Mouse (Mus musculus): ENCODE measurements around the gene Terf2.

Gene Terf2

DNA sequence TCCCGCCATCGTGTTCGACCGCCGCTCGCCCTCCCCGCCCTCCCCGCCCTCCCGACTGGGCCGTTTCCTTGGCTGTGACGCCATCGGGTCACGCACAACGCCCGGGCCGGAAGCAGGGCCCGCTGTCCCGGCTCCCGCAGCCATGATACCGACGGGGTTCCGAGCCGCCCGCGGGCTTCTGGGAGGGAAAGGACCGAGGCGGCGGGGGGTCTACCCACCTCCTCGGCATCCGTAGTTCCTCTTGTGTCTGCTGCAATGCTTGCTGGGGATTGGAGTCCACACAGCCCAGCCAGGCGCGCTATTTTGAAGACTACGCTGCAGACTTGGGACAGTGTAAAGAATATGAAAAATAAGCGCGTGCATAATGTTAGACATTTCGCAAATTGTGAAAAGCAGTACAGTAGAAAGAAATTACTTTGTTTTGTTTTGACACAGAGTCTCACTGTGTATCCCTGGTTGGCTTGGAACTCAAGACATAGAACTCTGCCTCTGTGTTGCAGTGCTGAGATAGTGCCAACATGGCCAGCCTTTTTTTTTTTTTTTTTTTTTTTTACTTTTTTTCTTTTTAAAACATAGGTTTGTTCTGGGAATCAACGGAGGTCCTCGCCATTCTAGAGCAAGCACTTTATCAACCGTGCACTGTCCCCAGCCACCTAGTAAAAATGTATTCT lies at the start of gene Terf2:
Gene Terf2, minus strand, starts transcription at position 182 of the 671 bp plus-strand sequence.
- peak; percentile 96 for DNase-seq (ENCODE audit: low read depth)

DNA sequence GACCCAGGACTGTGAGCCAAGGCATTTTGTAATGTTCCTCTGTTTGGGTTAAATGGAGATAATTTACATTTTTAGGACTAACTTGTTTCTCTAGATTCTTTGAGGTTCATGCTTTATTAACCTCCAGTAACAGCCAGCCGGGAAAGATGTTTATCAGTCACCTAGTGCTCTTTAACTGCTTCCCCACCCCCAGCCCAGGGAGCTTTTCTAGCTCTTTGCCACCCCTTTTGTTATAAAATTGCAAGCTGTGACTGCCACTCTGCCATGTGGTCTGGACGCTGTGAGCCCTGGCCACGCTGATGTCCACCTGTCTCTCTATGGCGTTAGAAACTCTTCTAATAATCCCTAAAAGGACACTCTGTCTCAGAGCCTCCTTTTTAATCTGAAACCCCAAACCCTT lies 47.2 kb upstream of the Terf2 start:
- DNase-seq (ENCODE audit: low read depth), result no peak

DNA sequence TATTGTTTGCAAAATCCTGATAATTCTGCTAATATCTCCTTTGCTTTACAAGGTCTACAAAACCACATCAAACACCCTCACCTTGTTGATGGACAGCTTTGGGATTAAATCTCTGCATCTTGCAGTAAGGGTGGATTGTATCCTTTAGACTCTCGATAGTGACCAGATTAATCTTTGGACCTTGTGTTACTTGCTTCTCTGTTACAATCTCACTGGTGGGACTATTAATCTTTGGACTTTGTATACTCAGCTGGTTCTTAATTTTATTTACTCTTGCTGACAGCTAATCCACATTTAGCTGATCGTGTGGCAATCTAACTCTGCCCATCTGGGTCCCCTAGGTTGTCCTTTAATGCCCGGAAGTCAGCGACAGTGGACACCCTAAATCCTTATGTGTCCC lies 46.2 kb upstream of the Terf2 start:
- no peak for DNase-seq (ENCODE audit: low read depth)

DNA sequence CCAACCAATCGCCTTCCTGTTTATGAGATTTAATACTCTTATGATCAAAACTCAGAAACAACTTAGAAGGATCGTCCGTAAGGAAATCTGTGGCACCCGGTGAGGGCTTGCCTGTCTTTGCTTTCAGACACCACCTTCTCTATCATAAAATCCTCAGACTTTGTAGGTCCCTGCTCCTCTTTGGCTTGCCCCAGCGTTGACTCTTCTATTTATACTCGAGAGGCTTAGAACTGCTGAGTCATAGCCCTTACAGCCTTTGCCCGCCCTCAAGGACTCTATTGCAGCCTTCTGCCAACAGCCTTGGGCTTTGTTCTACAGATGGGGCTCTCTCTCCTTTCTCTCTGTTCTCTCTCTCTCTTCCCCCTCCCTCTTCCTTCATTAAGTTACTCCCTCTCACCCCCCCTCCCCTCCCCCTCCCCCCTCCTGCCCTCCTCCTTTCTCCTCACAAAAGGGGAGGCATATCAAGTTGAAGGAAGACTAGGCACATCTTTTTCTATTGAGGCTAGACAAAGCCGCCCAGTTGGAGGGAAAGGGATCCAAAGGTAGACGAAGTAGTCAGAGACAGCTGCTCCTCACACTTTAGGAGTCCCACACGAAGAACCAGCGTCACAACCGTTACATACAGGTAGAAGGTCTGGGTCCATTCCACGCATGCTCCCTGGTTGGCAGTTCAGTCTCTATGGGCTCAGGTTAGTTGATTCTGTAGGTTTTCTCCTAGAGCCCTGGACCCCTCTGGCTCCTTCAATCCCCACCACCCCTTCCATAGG lies 43.5 kb upstream of the Terf2 start:
- DNase-seq (ENCODE audit: low read depth), result peak; percentile 81

- DNase-seq (ENCODE audit: low read depth), result no peak
Measured at GRCm38 (mm10) chr8:107138338-107138737, 42.0 kb upstream of the Terf2 start.

GRCm38 (mm10) chr8:107137591-107137990 lies 41.2 kb upstream of the Terf2 start:
- DNase-seq (ENCODE audit: low read depth), result peak; percentile 23

DNA sequence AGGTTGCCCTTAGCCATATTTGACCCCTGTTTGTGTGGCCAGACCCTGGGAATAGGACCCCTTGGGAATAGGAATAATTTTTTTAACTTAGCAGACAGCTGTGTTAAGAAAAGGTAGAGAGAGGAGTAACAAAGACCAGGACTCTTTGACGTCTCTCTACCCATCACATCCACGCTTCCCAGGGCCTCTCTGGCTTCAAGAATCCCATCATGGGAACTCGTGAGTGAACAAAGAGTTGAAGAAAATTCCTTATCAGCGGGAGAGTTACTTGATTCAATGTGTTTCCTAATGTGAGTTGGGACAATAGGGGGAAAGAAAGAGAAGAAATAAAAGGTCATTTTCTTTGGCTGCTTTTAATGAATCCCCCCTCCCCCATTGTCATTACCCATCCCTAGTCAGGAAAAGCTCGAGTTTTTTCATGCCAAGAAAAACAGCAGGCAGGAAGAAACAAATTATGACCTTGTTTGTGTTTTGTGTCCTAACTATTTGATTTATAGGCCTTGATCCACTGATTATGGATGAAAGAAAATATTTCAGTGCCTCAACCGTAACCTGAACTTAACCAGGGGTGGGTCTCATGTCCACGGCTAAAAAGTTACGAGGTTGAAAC lies 39.8 kb upstream of the Terf2 start:
- DNase-seq (ENCODE audit: low read depth), result no peak

GRCm38 (mm10) chr8:107133881-107134280 lies 37.5 kb upstream of the Terf2 start:
- DNase-seq (ENCODE audit: low read depth), result no peak

GRCm38 (mm10) chr8:107132581-107133491 lies 36.5 kb upstream of the Terf2 start:
- DNase-seq (ENCODE audit: low read depth), result no peak

DNA sequence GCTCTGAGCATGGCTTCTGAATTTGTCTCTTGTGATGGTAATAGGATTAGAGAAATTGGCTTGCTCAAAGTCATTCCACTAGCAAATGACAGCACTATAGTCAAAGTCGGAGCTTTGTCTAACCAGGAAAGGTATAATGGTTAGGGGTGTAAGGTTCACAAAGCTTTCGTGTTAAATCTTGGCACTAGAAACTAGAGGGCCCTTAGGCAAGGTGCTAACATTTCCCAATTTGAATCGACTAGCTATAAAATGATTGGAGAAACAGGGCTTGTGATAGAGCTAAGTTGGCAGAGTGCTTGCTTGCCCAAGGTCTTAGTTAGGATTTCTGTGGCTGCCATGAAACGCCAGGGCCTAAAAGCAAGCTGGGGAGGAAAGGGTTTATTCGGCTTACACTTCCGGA lies 33.7 kb upstream of the Terf2 start:
- no peak for DNase-seq (ENCODE audit: low read depth)

DNA sequence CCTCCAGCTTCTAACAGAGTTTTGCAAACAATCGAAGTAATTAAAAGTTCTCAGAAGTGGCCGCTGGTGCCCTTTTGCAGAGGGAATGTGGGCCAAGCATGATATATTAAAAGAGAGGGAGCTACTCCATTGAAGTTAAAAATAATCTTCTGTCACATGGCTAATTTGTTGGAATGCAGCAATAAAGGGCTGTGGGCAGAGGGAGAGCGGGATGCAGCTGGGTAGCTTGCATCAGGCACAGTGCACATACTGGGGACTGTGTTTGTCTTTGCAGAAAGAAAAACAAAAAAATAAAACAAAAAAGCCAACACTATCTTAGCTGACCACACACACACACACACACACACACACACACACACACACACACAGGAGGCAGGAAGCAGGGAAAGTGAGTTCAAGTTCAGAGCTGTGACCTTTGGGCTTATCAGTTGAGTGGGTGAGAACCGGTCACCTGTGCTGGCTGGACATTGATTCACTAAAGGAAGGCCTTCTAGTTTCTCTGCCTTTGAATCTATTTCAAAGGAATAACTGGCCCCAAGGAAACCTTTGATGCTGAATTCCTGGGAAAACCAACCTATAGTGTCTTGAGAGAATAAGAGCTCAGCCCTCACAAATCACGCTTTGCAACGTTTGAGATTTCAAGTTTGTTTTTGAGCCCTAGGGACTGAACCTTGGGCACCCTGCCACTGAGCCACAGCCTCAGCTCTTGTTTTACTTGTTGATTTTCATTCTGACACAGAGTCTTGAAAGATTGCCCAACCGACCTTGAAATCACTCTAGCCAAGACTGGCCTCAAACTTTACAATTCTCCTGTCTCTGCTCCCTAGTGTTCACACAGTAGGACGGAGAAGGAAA lies 33.1 kb upstream of the Terf2 start:
- DNase-seq (ENCODE audit: low read depth), result no peak

DNA sequence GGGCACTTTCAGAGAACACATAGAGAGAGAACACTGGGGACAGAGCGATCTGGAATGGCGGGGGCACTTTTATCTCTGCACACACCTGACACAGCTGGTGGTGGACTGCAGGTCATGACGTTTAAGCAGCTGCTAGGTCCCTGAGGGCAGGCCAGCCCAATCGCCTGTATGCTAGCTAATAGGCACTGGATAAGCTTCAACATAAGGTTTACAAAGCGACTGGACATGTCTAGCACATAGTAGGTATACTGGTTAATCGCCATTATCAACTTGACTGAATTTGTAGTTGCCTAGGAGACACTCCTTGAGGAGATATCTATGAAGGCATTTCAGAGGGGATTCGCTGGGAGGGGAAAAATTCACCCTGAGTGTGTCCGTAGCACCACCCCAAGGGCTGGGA lies 28.0 kb upstream of the Terf2 start:
- DNase-seq (ENCODE audit: low read depth), result no peak

GRCm38 (mm10) chr8:107123063-107123614 lies 26.8 kb upstream of the Terf2 start:
- no peak for DNase-seq (ENCODE audit: low read depth)

DNA sequence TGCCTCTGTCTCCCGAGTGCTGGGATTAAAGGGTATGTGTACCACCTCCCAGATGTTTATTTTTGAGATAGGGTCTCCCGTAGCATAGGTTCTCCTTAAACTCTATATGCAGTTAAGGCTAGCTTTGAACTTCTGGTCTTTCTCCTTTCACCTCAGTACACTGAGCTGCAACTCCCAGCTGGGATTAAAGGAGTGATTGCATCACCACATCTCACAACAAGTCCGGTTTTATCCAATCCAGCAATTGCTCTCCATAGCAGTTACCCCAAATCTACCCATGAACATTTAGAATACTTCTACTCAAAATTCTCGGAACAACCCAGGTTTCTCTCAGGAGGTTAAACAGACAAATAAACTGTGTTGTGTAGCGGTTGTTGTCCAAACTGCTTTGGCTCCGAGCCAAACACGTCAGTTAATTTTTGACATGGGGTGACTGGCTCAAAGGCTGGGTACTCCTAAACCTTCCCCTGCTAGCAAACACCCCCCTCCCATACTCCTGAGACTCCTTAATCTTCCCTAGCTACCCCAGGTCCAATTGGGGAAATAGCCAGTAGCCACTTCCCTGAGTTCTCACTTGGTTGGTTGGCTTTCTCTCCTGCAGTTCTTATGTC lies 25.4 kb upstream of the Terf2 start:
- no peak for DNase-seq (ENCODE audit: low read depth)

- peak; percentile 37 for DNase-seq (ENCODE audit: low read depth)
Measured at GRCm38 (mm10) chr8:107120806-107121205, 24.5 kb upstream of the Terf2 start.

GRCm38 (mm10) chr8:107119412-107119811 lies 23.1 kb upstream of the Terf2 start:
- DNase-seq (ENCODE audit: low read depth), result no peak

GRCm38 (mm10) chr8:107118803-107119233 lies 22.5 kb upstream of the Terf2 start:
- DNase-seq (ENCODE audit: low read depth), result no peak

- DNase-seq (ENCODE audit: low read depth), result no peak
Measured at GRCm38 (mm10) chr8:107117019-107117418, 20.7 kb upstream of the Terf2 start.

GRCm38 (mm10) chr8:107116023-107116422 lies 19.7 kb upstream of the Terf2 start:
- DNase-seq (ENCODE audit: low read depth), result peak; percentile 92

GRCm38 (mm10) chr8:107115008-107115320 lies 18.6 kb upstream of the Terf2 start:
- no peak for DNase-seq (ENCODE audit: low read depth)
